Mouse (Mus musculus): ENCODE measurements around the gene Prepl.
A peak's percentile ranks its signal among the peaks of the same experiment; 100 is the strongest.

The Prepl gene

DNA sequence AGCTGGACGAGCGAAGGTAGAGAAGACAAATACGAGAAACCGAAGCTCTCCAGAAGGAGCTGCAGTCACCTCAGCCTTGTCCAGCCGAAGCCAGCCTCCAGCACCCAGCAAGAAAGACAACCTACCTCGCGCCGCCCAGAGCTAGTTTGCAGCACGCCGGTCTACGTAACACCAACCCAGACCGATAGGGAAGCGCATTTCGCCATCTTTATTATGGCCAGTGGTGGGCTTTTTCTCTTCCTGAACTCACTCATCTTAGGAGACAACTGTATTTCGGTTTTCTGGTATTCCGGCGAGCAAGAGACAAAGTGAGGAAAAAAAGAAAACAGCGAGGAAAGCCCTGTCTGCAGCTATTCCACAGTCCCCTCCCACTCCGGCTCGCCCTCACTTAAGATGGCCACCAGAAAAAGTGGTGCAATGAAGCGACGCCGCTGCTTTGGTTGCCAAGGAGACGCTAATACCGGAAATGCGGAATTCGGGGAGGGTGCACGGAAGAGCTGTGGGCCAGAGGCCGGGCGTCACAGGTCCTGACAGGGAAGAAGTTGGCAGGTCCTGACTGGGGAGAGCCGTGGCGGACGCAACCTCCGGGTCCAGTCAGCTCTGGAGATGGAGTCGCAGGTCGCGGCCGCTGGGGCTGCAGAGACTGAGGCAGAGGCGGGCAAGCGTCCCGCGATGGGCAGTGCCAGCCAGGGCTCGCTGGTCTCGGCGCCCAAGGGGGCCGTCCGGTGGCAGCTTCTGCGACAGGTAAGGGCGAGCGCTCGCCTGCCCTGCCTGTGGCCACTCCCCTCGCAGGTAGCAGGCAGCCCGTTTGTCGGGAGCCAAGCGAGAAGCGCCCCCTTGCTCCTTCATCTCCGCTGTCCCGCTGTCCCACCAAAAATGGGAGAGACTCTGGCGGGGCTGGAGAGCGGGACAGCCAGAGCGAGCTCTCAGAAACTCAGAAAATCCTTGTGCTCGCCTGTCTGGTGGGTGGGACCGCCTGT lies at the start of gene Prepl, which contains the start of gene Camkmt:
TSS of gene Prepl (minus strand) at position 122 of the 980 bp plus-strand sequence.
TSS of gene Camkmt (plus strand) at position 433 of the 980 bp plus-strand sequence.
- peak; percentile 93 to 96 for DNase-seq (ENCODE audit: low spot score in 2 of 2)

GRCm38 (mm10) chr17:85138393-85138792 lies 48.4 kb upstream of the Prepl start:
- DNase-seq (ENCODE audit: low spot score in 2 of 2) = no peak

- DNase-seq (ENCODE audit: low spot score in 2 of 2) = no peak
These were observed 26.6 kb upstream of the Prepl start for GRCm38 (mm10) chr17:85116643-85117042.

DNA sequence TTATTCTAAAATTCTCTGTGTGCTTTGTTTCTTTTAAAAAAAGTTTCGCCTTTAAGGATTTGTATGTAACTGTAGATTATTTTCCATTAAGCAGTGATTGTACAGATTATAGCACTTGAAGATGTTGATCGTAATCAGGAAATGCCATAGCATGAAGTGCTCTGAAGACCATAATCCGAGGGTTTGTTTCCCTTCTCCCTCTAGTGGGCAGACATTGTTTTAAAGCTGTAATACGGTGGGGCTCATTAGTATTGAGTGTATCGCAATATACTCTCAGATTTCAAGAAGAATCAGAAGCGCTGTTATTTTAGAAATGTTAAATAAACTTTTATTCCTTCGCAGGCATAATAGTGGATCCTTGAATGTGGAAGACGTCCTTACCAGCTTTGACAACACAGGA lies 23.4 kb upstream of the Prepl start:
- DNase-seq (ENCODE audit: low spot score in 2 of 2) = no peak

DNA sequence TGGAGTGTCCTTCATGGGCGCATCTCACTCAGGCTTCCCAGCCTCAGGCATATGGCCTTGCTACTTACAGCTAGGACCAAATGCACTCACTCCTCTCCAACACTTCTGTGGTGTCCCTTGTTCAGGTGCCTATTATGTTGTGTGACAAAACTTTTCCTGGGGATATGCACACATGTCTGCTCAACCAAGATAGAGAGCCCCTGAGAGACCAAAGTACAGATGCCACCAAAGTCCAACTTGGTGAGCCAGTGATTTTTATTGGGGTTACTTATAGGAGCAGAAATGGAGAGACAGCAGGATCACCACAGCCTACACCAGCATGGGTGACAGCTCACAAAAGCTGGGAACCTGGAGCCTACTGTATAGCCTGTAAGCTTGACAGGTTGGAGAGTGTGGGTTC lies 20.6 kb upstream of the Prepl start:
- no peak for DNase-seq (ENCODE audit: low spot score in 2 of 2)

GRCm38 (mm10) chr17:85103310-85103709 lies 13.3 kb upstream of the Prepl start:
- DNase-seq (ENCODE audit: low spot score in 2 of 2) = no peak

DNA sequence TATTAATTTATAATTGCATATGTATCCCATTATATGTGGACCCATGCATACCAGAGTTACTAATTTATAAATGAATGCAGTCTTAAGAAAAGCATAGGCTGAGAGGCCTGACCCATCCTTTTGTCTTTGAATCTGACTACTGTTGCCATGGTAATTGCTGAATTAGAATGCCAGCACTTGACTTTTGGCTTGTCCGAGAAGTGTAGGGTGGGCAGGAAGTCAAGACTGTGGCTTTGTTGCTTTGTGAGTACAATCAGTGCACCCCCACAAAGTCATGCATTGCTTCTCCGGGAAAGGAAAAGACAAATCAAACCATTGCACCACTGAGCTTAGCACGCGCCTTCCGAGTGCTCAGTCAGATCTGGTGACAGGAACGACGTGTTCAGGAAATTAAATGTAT lies 11.7 kb upstream of the Prepl start:
- no peak for DNase-seq (ENCODE audit: low spot score in 2 of 2)

- DNase-seq (ENCODE audit: low spot score in 2 of 2) = no peak
These were observed 10.2 kb upstream of the Prepl start for GRCm38 (mm10) chr17:85100232-85100631.

DNA sequence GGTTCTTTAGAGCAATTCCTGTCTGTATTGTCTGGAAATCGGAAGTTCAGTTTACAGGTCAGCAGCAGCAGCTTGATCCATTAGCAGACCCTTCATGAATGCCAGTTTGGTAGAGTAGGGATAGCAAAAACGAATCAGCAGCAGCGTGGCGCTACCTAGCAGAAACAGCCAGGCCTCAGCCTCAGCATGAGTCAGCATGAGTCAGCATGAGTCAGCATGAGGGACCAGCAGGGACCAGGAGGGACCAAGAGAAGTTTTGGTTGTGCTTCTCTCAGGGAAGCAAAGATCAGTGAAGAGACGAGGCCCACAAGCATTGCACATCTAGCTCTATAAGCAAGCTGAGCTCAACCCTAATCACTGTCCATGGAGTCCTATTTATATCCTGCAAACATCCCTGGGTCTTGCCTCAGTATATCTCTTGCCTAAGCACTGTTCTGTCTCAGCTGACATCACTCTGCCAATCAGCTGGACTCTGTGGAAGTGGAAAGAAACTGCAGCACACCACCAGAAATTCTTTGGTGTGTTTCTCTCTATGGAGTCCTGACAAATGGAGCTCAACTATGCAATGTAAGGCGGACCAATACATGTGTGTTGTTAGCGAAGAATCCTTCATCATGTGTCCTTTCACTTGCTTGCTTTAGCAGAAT lies 8.8 kb upstream of the Prepl start:
- no peak for DNase-seq (ENCODE audit: low spot score in 2 of 2)

- no peak for DNase-seq (ENCODE audit: low spot score in 2 of 2)
These were observed 6.4 kb upstream of the Prepl start for GRCm38 (mm10) chr17:85096396-85096795.

DNA sequence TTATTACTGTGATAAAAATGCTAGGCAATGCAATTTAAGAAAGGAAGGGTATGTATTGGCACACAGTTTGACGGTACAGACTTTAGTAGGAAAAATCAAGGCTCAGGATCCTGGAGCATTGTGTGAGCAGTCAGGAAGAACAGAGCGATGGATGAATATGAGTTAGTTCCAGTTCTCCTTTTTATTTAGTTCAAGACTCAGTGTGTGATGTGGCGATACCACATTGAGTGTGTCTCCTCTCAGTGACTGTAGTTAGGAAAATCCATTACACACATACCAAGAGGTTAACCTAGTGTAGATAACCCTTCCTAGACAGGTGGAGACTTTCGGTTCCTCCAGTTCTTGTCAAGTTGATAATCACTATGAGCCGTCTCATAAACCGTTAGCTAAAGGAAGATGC lies 1.7 kb upstream of the Prepl start:
- DNase-seq (ENCODE audit: low spot score in 2 of 2) = no peak

- no peak for DNase-seq (ENCODE audit: low spot score in 2 of 2)
These were observed 420 bp downstream of the Prepl start for GRCm38 (mm10) chr17:85089621-85090020.

DNA sequence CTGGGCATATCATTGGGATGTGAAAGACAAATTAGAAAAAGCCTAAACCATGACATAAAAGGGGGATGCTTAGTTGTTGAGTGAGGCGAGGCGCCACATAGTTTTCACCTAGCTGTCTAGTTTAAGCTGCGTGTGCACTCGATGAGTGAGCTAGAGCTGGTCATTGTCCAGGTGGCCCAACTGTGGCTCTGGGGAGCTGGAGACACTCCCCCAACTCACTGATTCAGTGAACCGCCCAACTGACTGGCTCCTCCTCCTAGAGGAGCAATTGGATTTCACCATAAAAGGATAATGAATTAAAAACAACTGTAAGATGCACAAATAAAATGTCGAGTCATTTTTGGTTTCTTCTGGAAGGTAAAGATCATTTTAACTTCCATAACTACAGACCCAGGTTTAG lies 1.0 kb downstream of the Prepl start:
- no peak for DNase-seq (ENCODE audit: low spot score in 2 of 2)

GRCm38 (mm10) chr17:85088401-85088800 lies 1.6 kb downstream of the Prepl start:
- DNase-seq (ENCODE audit: low spot score in 2 of 2) = no peak

DNA sequence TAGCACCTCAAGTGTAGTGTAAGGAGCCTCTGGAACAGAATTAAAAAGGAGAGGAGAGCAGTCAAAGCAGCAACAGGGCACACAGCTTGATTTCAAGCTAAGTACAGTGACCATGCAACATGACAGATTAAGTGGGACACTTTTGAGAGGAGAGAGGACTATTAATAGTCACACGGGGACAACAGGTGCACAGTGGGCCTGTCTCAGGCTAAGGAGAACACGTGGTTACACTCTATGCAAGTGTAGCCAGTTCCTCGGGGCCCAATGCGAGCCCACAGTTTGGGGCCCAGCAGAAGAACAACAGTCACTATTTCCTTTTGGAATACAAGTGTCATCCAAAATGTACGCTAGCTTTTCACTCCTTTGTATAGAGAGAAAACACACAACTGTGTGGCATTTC lies 2.5 kb downstream of the Prepl start:
- DNase-seq (ENCODE audit: low spot score in 2 of 2) = no peak

DNA sequence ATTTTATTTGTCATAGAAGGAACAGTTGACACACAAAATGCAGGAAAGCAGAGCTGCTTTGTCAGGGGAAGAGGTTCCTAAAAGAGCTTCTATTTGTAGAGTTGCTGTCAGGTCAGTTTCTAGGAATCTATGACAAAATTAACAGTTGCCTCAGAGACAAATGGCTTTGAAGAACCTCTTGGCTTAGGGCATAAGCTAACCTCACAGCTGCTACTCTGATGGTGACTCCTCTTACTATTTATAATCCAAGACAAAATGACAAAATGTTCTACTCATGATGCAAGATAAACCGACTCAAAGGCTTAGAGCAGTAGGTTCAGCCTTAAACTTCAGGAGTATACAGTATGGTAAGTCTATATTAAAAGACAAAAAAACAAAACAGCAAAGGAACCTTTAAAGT lies 3.5 kb downstream of the Prepl start:
- no peak for DNase-seq (ENCODE audit: low spot score in 2 of 2)

DNA sequence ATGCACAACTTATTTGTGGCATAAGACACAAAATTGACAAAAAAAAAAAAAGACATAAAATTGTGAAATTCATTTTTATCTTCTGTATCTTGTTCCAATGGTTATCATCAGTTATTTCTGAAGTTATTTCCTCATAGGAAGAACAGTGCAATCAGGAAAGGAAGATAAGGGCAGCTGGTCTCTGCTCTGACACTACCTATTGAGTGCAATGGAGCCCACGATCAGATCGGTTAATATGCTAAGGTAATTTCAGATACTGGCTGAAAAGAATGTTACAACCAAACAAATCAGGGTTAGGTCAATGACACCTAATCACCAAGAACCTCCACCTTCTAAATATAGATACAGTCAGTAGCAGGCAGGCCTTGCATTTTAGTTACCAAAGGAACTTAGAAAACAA lies 4.7 kb downstream of the Prepl start:
- no peak for DNase-seq (ENCODE audit: low spot score in 2 of 2)

DNA sequence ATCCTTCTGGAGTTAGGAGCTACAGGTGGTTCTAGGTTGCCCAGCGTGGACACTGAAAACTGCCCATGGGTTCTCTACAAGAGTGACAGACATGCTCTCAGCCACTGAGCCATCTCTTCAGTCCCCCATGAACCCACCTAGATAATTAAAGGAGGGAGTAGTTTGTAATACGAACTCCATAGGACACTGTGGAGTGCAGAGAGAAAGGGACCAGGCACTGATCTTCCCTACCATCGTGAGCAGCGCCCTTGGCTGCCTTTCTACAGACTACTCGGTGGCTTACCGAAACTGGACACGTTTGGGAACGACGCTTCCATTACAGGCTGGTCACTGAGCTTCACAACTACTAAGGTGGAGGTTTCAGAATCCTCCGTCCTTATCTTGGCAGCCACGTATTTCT lies 9.3 kb downstream of the Prepl start:
- DNase-seq (ENCODE audit: low spot score in 2 of 2) = no peak

DNA sequence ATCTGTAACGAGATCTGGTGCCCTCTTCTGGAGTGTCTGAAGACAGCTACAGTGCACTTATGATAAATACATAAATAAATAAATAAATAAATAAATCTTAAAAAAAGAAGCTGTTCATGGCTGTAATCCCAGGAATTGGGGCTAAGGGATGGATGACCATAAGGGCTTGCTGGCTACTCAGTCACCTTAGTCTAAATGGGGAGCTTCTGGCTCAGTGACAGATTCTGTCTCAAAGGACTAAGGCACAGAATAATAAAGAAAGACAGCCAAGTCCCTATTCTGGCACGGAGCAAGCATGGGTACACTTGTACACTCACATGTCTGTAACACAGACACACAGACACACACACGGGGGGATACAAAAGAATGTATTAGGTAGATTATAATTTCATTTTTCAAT lies 10.8 kb downstream of the Prepl start:
- no peak for DNase-seq (ENCODE audit: low spot score in 2 of 2)

- DNase-seq (ENCODE audit: low spot score in 2 of 2) = no peak
These were observed 16.0 kb downstream of the Prepl start for GRCm38 (mm10) chr17:85074083-85074482.

DNA sequence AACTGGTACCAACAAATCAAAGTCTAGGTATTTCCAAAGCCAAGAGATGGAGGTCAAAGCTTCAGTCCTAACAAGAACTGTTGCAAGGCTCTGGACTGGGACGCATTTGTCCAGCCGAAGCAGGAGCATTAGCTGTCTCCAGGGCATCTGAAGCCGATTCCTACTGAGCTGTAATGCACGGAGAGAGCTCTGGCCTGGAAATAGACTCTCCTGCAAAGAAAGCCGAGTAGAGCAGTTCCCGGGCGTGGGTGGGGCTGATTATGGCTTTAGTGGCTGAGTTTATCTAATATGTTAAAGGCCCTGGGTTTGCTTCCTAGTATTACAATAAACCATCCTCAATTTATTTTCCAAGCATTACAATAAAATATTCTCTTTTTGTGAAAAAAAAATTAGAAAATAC lies 16.8 kb downstream of the Prepl start:
- DNase-seq (ENCODE audit: low spot score in 2 of 2) = no peak

- no peak for DNase-seq (ENCODE audit: low spot score in 2 of 2)
These were observed 17.7 kb downstream of the Prepl start for GRCm38 (mm10) chr17:85072383-85072782.
